Comparison of ENCODE assay signal across 8 mouse cellular contexts in genomic region chr7:24316567-24317092, GRCm38 (mm10). TPM values are rescaled to one million over a fixed set of nuclear protein-coding genes. Genes with fewer than 3 reads are reported as not detected.
DNase-seq lines count a peak whose midpoint lies in the region; ATAC-seq lines count a peak whose summit lies in the region.

Zfp94 (minus strand) TSS chr7:24316666.

- peak within 1 kb of the TSS; percentile 68 for H3K27ac ChIP-seq in intestine, embryonic 14.5 days (ENCODE audit: low read depth)

- H3K4me3 ChIP-seq in intestine, embryonic 14.5 days (ENCODE audit: low read depth, low read length): peak within 1 kb of the TSS; percentile 47

- peaks cover 5% of the 10 kb centered on the region for H3K4me1 ChIP-seq in intestine, embryonic 14.5 days (replicated peaks; ENCODE audit: control insufficient read depth, insufficient read depth, low read length)

- ATAC-seq in intestine, embryonic 14.5 days (replicated peaks; ENCODE audit: low FRiP score, low TSS enrichment, low read depth): peak; percentile 90

- intact Hi-C loops in left cerebral cortex, postnatal 14 days (cut with DNase I): no loop called here

- no peaks in the 10 kb centered on the region for H3K9me3 ChIP-seq in intestine, embryonic 14.5 days (ENCODE audit: control insufficient read depth, low read length)

- DNase-seq in adrenal gland, adult 18-20 months (ENCODE audit: low spot score in 2 of 2): peak; percentile 88 to 90
- DNase-seq in embryo, embryonic 11 days: peak; percentile 98
- DNase-seq in gastrocnemius, postnatal 25 days: peak; percentile 93
- peak; percentile 90 for DNase-seq in intestine, embryonic 14.5 days (ENCODE audit: low spot score)
- DNase-seq in left cerebral cortex, postnatal 14 days (ENCODE audit: low spot score in 2 of 2): peak; percentile 97 to 98
- DNase-seq in mesoderm, embryonic 11.5 days (ENCODE audit: low read depth, low spot score): peak; percentile 95
- DNase-seq in right cerebral cortex, postnatal 36 days (ENCODE audit: low spot score in 2 of 2): peak; percentile 96 to 98
- peak; percentile 94 for DNase-seq in yolk sac, embryonic 10.5 days (ENCODE audit: low spot score)

- peaks cover 14% of the 10 kb centered on the region; the same call in 1 of the 2 replicates for H3K27me3 ChIP-seq in intestine, embryonic 14.5 days (replicated peaks; ENCODE audit: control insufficient read depth, insufficient read depth, low read length)

- peak within 1 kb of the TSS; percentile 66 for H3K9ac ChIP-seq in intestine, embryonic 14.5 days (ENCODE audit: low read length)

- under 1% methylated on average over 33 of the region's 33 CpGs for WGBS in intestine, embryonic 14.5 days

- peak within 1 kb of the TSS; percentile 66 for H3K4me2 ChIP-seq in intestine, embryonic 14.5 days (ENCODE audit: low read length)

- H3K36me3 ChIP-seq in intestine, embryonic 14.5 days (ENCODE audit: control insufficient read depth, insufficient read depth, low read length): no peaks in the 10 kb centered on the region

RNA-seq across cellular contexts. Expression of gene Zfp94, which starts in this region (rescaled TPM):
- total RNA-seq in adrenal gland, adult 18-20 months (2021): 1 to 10 TPM; 4.2 to 4.4 TPM
- total RNA-seq in gastrocnemius, postnatal 25 days (2021): 1 to 10 TPM; 1.3 to 1.8 TPM
- 9.1 and 12.0 TPM in 2 replicates for polyA plus RNA-seq in intestine, embryonic 14.5 days (2014; fragmentation: Nextera tagmentation; extraction: Ambion mirVana)
- 10 to 100 TPM; 16.1 to 16.3 TPM for total RNA-seq in left cerebral cortex, postnatal 14 days (2021)

Comparison
In these comparisons a context has a peak if more than half of its experiments do, and no peak if none do; other contexts are left out.
1. Peak in every context shown above with its lines: DNase-seq, ATAC-seq, H3K4me3 ChIP-seq and H3K27ac ChIP-seq.